ENCODE assay signal across 9 mouse cellular contexts in the genomic region with DNA sequence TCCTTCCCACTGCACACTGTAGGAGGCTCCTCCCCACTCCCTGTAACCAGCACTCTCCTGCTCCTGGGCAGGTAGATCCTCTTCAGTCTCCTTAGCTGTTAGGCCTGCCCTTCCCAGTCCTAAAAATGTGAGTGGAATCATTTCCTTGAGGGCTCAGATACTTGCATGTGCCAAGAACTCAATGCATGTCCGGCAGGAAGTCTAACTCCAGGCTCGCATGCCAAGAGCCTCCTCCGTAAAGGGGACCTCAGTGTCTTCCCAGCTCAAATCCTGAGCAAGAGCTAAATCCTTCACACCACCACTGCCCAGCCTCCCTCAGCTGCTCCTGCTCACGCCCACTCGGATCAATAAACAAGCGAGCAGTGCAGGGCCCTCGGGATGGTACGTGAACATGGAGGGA. TPM values are rescaled to one million over a fixed set of nuclear protein-coding genes. Genes with fewer than 3 reads are reported as not detected.
DNase-seq lines count a peak whose midpoint lies in the region; ATAC-seq lines count a peak whose summit lies in the region.
"Had no signal": no experiment of that assay in that cellular context is flagged by ENCODE, and none has a peak within 500 bp of the region (broad histone marks: within the 10 kb centered on the region; RNA-seq: fewer than 3 reads in every experiment).

No protein-coding gene starts in this region.

- peaks cover 26% of the 10 kb centered on the region for H3K36me3 ChIP-seq in liver, embryonic 13.5 days
- H3K36me3 ChIP-seq in liver, embryonic 11.5 days (ENCODE audit: control insufficient read depth, insufficient read depth, low read length), result peaks cover 4% of the 10 kb centered on the region; the same call in 1 of the 2 replicates
- H3K36me3 ChIP-seq in heart, embryonic 10.5 days, result peaks cover 41% of the 10 kb centered on the region

- H3K9ac ChIP-seq in liver, embryonic 13.5 days, result no peak overlapping the region
- no peak overlapping the region for H3K9ac ChIP-seq in liver, embryonic 11.5 days (ENCODE audit: low read depth, low read length)

- no peak for DNase-seq in liver, embryonic 13.5 days
- no peak for DNase-seq in liver, embryonic 11.5 days (ENCODE audit: low spot score)
- DNase-seq in heart, embryonic 10.5 days (ENCODE audit: low spot score), result no peak
- DNase-seq in kidney, postnatal 10 days, result peak; percentile 77
- peak; percentile 61 to 79 for DNase-seq in lung, postnatal 4 days
- DNase-seq in urinary bladder, postnatal 14 days (ENCODE audit: low spot score), result no peak
- DNase-seq in layer of hippocampus, adult 9-10 months (ENCODE audit: low spot score), result no peak
- DNase-seq in gastrocnemius, postnatal 25 days, result no peak

- H3K4me1 ChIP-seq in liver, embryonic 13.5 days (replicated peaks), result peaks cover 68% of the 10 kb centered on the region
- peaks cover 25% of the 10 kb centered on the region for H3K4me1 ChIP-seq in liver, embryonic 11.5 days (replicated peaks; ENCODE audit: control insufficient read depth, insufficient read depth, low read length)
- H3K4me1 ChIP-seq in heart, embryonic 10.5 days, result peaks cover 65% of the 10 kb centered on the region

- H3K9me3 ChIP-seq in liver, embryonic 13.5 days (replicated peaks), result no peaks in the 10 kb centered on the region
- H3K9me3 ChIP-seq in liver, embryonic 11.5 days (ENCODE audit: control insufficient read depth, low read length), result no peaks in the 10 kb centered on the region
- no peaks in the 10 kb centered on the region for H3K9me3 ChIP-seq in heart, embryonic 10.5 days

- ATAC-seq in liver, embryonic 13.5 days (ENCODE audit: low read depth), result no peak
- ATAC-seq in liver, embryonic 11.5 days (replicated peaks; ENCODE audit: low FRiP score), result no peak

- WGBS in liver, embryonic 13.5 days (ENCODE audit: insufficient replicate concordance), result 67% methylated on average over 8 of the region's 8 CpGs
- 64% methylated on average over 8 of the region's 8 CpGs for WGBS in liver, embryonic 11.5 days
- 52% methylated on average over 8 of the region's 8 CpGs for WGBS in heart, embryonic 10.5 days

- no peak overlapping the region for H3K4me3 ChIP-seq in liver, embryonic 13.5 days (replicated peaks)
- no peak overlapping the region for H3K4me3 ChIP-seq in liver, embryonic 11.5 days (ENCODE audit: low read depth, low read length)
- no peak overlapping the region for H3K4me3 ChIP-seq in heart, embryonic 10.5 days

- H3K27me3 ChIP-seq in liver, embryonic 13.5 days, result no peaks in the 10 kb centered on the region
- H3K27me3 ChIP-seq in liver, embryonic 11.5 days (replicated peaks; ENCODE audit: control insufficient read depth, insufficient read depth, low read length), result no peaks in the 10 kb centered on the region
- H3K27me3 ChIP-seq in heart, embryonic 10.5 days (ENCODE audit: insufficient read depth, poor library complexity, severe bottlenecking), result no peaks in the 10 kb centered on the region

- no peak overlapping the region for H3K4me2 ChIP-seq in liver, embryonic 13.5 days
- no peak overlapping the region for H3K4me2 ChIP-seq in liver, embryonic 11.5 days

- peak overlapping the region; percentile 22; the same call in 1 of the 2 replicates for H3K27ac ChIP-seq in liver, embryonic 13.5 days
- H3K27ac ChIP-seq in liver, embryonic 11.5 days (ENCODE audit: low read depth, low read length), result no peak overlapping the region
- H3K27ac ChIP-seq in heart, embryonic 10.5 days, result 0 out of 2 replicates have a peak overlapping the region, but pooled peaks have one; percentile 13

RNA-seq across cellular contexts. Expression of gene Ifitm5, which starts 1.0 kb away (rescaled TPM):
- polyA plus RNA-seq in liver, embryonic 13.5 days (2015; fragmentation: Nextera tagmentation; extraction: Ambion mirVana), result 0.35 and 0.61 TPM in 2 replicates
- 0.58 and 0.60 TPM in 2 replicates for polyA plus RNA-seq in liver, embryonic 11.5 days (2014; fragmentation: Nextera tagmentation; extraction: Ambion mirVana)
- polyA plus RNA-seq in heart, embryonic 10.5 days (2016; fragmentation: Nextera tagmentation; extraction: Ambion mirVana), result 1.8 and 2.3 TPM in 2 replicates
- under 1 TPM in 1 of 2 experiments, not detected in 1; 0.64 TPM for total RNA-seq in gastrocnemius, postnatal 25 days (2021)
- total RNA-seq: left cerebral cortex, postnatal 10 days had no signal

RNA-seq across cellular contexts. Expression of gene Gm45717, which starts 4.7 kb away (rescaled TPM):
- not detected in 2 replicates for polyA plus RNA-seq in liver, embryonic 13.5 days (2015; fragmentation: Nextera tagmentation; extraction: Ambion mirVana)
- polyA plus RNA-seq in liver, embryonic 11.5 days (2014; fragmentation: Nextera tagmentation; extraction: Ambion mirVana), result not detected in 2 replicates
- polyA plus RNA-seq in heart, embryonic 10.5 days (2016; fragmentation: Nextera tagmentation; extraction: Ambion mirVana), result not detected in 2 replicates
- not detected for total RNA-seq in gastrocnemius, postnatal 25 days (2021)
- total RNA-seq: left cerebral cortex, postnatal 10 days had no signal

RNA-seq across cellular contexts. Expression of gene Ifitm2, which starts 4.7 kb away (rescaled TPM):
- polyA plus RNA-seq in liver, embryonic 13.5 days (2015; fragmentation: Nextera tagmentation; extraction: Ambion mirVana), result 309 and 331 TPM in 2 replicates
- polyA plus RNA-seq in liver, embryonic 11.5 days (2014; fragmentation: Nextera tagmentation; extraction: Ambion mirVana), result 478 and 500 TPM in 2 replicates
- 402 and 508 TPM in 2 replicates for polyA plus RNA-seq in heart, embryonic 10.5 days (2016; fragmentation: Nextera tagmentation; extraction: Ambion mirVana)
- total RNA-seq in gastrocnemius, postnatal 25 days (2021), result 10 to 100 TPM; 54.0 to 75.5 TPM

RNA-seq across cellular contexts. Expression of gene Pgghg, which starts 9.9 kb away (rescaled TPM):
- polyA plus RNA-seq in liver, embryonic 13.5 days (2015; fragmentation: Nextera tagmentation; extraction: Ambion mirVana), result 5.0 and 5.9 TPM in 2 replicates
- 13.1 and 13.2 TPM in 2 replicates for polyA plus RNA-seq in liver, embryonic 11.5 days (2014; fragmentation: Nextera tagmentation; extraction: Ambion mirVana)
- 13.7 and 16.1 TPM in 2 replicates for polyA plus RNA-seq in heart, embryonic 10.5 days (2016; fragmentation: Nextera tagmentation; extraction: Ambion mirVana)
- total RNA-seq in gastrocnemius, postnatal 25 days (2021), result 1 to 10 TPM; 4.3 to 4.6 TPM

RNA-seq across cellular contexts. Expression of gene Ifitm1, which starts 16.0 kb away (rescaled TPM):
- polyA plus RNA-seq in liver, embryonic 13.5 days (2015; fragmentation: Nextera tagmentation; extraction: Ambion mirVana), result 22.3 and 24.0 TPM in 2 replicates
- 32.7 and 33.5 TPM in 2 replicates for polyA plus RNA-seq in liver, embryonic 11.5 days (2014; fragmentation: Nextera tagmentation; extraction: Ambion mirVana)
- 3.6 and 12.5 TPM in 2 replicates for polyA plus RNA-seq in heart, embryonic 10.5 days (2016; fragmentation: Nextera tagmentation; extraction: Ambion mirVana)
- total RNA-seq in gastrocnemius, postnatal 25 days (2021), result under 1 TPM; 0.43 to 0.54 TPM

Comparison
In these comparisons a context has a peak if more than half of its experiments do, and no peak if none do; other contexts are left out.
1. DNase-seq: peak in kidney, postnatal 10 days (single experiment) and lung, postnatal 4 days (2 of 2); none in liver, embryonic 13.5 days (single experiment), liver, embryonic 11.5 days (single experiment), heart, embryonic 10.5 days (single experiment), urinary bladder, postnatal 14 days (single experiment), layer of hippocampus, adult 9-10 months (single experiment) and gastrocnemius, postnatal 25 days (single experiment).